Mouse (Mus musculus): Measurements from ENCODE around the gene Tpsb2.
A peak's percentile ranks its signal among the peaks of the same experiment; 100 is the strongest.

DNA sequence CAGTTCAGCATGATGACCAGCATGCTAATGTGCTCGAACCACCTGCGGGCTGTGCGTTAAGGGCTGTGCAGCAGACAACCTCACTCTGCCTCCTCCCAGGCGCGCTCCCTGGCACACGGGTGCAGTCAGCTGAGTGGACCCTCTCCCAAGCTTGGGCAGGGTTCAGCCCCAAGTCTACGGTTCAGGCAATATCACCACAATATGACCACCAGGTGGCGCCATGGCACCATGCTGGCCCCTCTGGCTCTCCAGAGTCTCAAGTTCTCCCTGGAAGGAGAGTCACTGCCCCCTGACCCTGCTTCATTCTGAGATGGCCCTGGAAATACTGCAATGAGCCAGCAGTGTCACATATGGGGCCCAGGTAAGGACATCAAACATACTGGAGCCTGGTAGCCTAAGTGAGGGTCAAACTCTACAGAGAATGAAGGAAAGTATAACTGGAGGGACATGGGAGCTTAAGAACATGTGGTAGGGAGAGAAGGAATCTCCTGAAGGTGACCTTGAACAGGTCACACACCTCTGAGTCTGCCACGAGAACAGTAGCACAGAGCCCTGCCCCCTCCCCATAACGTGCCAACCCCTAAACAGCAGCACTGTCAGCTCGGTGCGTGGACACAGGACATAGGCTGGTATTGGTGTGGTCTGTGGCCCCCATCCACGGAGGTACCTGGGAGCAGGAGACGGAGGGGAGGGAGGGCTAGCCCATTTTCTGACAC, 31.9 kb downstream of the Tpsb2 start:
- TF ChIP-seq POLR2A (IDR thresholded peaks at IDR 0.05; ENCODE audit: low read depth, low read length) = no peak
- TF ChIP-seq CTCF (IDR thresholded peaks at IDR 0.05; ENCODE audit: extremely low read depth, insufficient read depth, insufficient read length, insufficient replicate concordance) = peak; percentile 88; the same call in 1 of the 2 replicates

All from spleen, adult 2 months (tissue).